Mouse (Mus musculus) heart, postnatal 0 days (tissue): ENCODE measurements around the gene Midn. TPM values are rescaled to one million over a fixed set of nuclear protein-coding genes. Genes with fewer than 3 reads are reported as not detected.
A peak's percentile ranks its signal among the peaks of the same experiment; 100 is the strongest.

Source experiments
- ATAC-seq: fragments of 200-750 bp; cut with Nextera tagmentation; 2 replicates; pipeline ENCODE4 v1.8.0; 2017; ENCODE audit warnings: low read depth, moderate number of reproducible peaks, moderate library complexity; ENCODE audit not compliant: insufficient read depth
- DNase-seq: peaks from one replicate; pipeline ENCODE4 v3.0.0-alpha.2; 2016; ENCODE audit warnings: low spot score
- H3K27ac ChIP-seq: fragments of 300-500 bp; sonication (generic); 2 replicates; pipeline ENCODE4 v1.5.1; 2014; ENCODE audit warnings: low read depth, mild to moderate bottlenecking
- H3K27me3 ChIP-seq: fragments of 300-500 bp; sonication (generic); 2 replicates; pipeline ENCODE4 v1.6.1; 2014; ENCODE audit warnings: low read length, mixed read lengths; ENCODE audit not compliant: control insufficient read depth, insufficient read depth
- H3K36me3 ChIP-seq: fragments of 300-500 bp; sonication (generic); replicated peaks from 2 replicates; pipeline ENCODE4 v1.6.1; 2014; ENCODE audit warnings: low read length, mixed read lengths; ENCODE audit not compliant: control insufficient read depth, insufficient read depth
- H3K4me1 ChIP-seq: fragments of 300-500 bp; sonication (generic); 2 replicates; pipeline ENCODE4 v1.6.1; 2014; ENCODE audit warnings: antibody characterized with exemption; ENCODE audit not compliant: control insufficient read depth, insufficient read depth
- H3K4me2 ChIP-seq: fragments of 300-500 bp; sonication (generic); 2 replicates; pipeline ENCODE4 v1.6.1; 2014; ENCODE audit warnings: low read depth, mild to moderate bottlenecking, low read length, moderate library complexity
- H3K4me3 ChIP-seq: fragments of 300-500 bp; sonication (generic); 2 replicates; pipeline ENCODE4 v1.5.1; 2014; ENCODE audit warnings: low read depth, low read length
- H3K9ac ChIP-seq: fragments of 300-500 bp; sonication (generic); replicated peaks from 2 replicates; pipeline ENCODE4 v1.6.1; 2014; ENCODE audit warnings: low read depth, low read length, mixed read lengths
- H3K9me3 ChIP-seq: fragments of 300-500 bp; sonication (generic); replicated peaks from 2 replicates; pipeline ENCODE4 v1.6.1; 2016; ENCODE audit warnings: low read length; ENCODE audit not compliant: control insufficient read depth
- CTCF ChIP-seq: IDR thresholded peaks from 2 replicates; pipeline ENCODE4 v1.5.1; 2016; ENCODE audit warnings: antibody characterized with exemption, control low read depth, low read depth
- EP300 ChIP-seq: IDR thresholded peaks from 2 replicates; pipeline ENCODE4 v1.6.1; 2016; ENCODE audit warnings: antibody characterized with exemption, low read depth
- WGBS: fragments of 180-500 bp; shearing (Covaris S2); extraction: QIAGEN DNeasy Blood & Tissue Kit; methylation state at CpG from one replicate; pipeline ENCODE4 v1.1.7; 2014; 5-methylcytosine and 5-hydroxymethylcytosine counted together
- polyA plus RNA-seq: library from polyadenylated mRNA; unstranded; fragments of >200 nt; fragmentation: Nextera tagmentation; extraction: Ambion mirVana; gene quantifications from 2 replicates; pipeline ENCODE4 v1.2.1, GENCODE M21; 2015
- total RNA-seq: library from RNA; depleted of rRNA; stranded (reverse); fragments of >200 nt; gene quantifications from 2 replicates; pipeline ENCODE4 v1.2.3, GENCODE M21; 2014; ENCODE audit warnings: low replicate concordance

The Midn gene
- total and polyA plus RNA-seq, 2 experiments from 2014 or later, result 15.8 to 100 TPM

GRCm38 (mm10) chr10:80171760-80172526 lies 23.9 kb downstream of the Midn start:
- no peak for TF ChIP-seq CTCF
- no peak for TF ChIP-seq EP300
- Histone ChIP-seq H3K4me2 (peak overlapping the region; percentile 54), H3K36me3 (peaks cover 28% of the 10 kb centered on the region), H3K9me3 (no peaks in the 10 kb centered on the region), H3K27ac (peak overlapping the region; percentile 58), H3K27me3 (no peaks in the 10 kb centered on the region), H3K4me1 (peaks cover 8% of the 10 kb centered on the region), H3K4me3 (no peak overlapping the region), H3K9ac (peak overlapping the region; percentile 0; the same call in 1 of the 2 replicates)
- no peak for ATAC-seq
- no peak for DNase-seq
- WGBS, result 83% methylated on average over 45 of the region's 45 CpGs

GRCm38 (mm10) chr10:80172527-80173292 lies 24.6 kb downstream of the Midn start, which contains the start of gene 1600002K03Rik:
TSS of gene 1600002K03Rik (plus strand) at chr10:80172944.
- Histone ChIP-seq H3K9me3 (no peaks in the 10 kb centered on the region), H3K27ac (peak within 1 kb of the TSS; percentile 58), H3K4me3 (peak within 1 kb of the TSS; percentile 48), H3K27me3 (no peaks in the 10 kb centered on the region), H3K4me1 (0 out of 2 replicates have a peak, but pooled peaks cover 6% of the 10 kb centered on the region), H3K9ac (peak within 1 kb of the TSS; percentile 0), H3K36me3 (peaks cover 28% of the 10 kb centered on the region), H3K4me2 (peak within 1 kb of the TSS; percentile 54)
- 4% methylated on average over 34 of the region's 35 CpGs for WGBS
- peak; percentile 93 for DNase-seq
- ATAC-seq, result peak; percentile 65
- no peak; the same call in none of the 2 replicates for TF ChIP-seq EP300
- no peak for TF ChIP-seq CTCF

- Histone ChIP-seq H3K4me3 (peak overlapping the region; percentile 48), H3K9me3 (no peaks in the 10 kb centered on the region), H3K9ac (no peak overlapping the region), H3K4me1 (0 out of 2 replicates have a peak, but pooled peaks cover 6% of the 10 kb centered on the region), H3K36me3 (peaks cover 28% of the 10 kb centered on the region), H3K27me3 (no peaks in the 10 kb centered on the region), H3K4me2 (peak overlapping the region; percentile 54), H3K27ac (peak overlapping the region; percentile 21; the same call in 1 of the 2 replicates)
- ATAC-seq (no peak), DNase-seq (no peak)
- 7% methylated on average over 11 of the region's 11 CpGs for WGBS
- TF ChIP-seq EP300 (no peak), CTCF (no peak)
Measured at GRCm38 (mm10) chr10:80173358-80173757, 25.3 kb downstream of the Midn start.

- Histone ChIP-seq H3K4me3 (no peak overlapping the region), H3K27me3 (no peaks in the 10 kb centered on the region), H3K27ac (no peak overlapping the region), H3K36me3 (peaks cover 28% of the 10 kb centered on the region), H3K4me2 (no peak overlapping the region), H3K4me1 (no peaks in the 10 kb centered on the region), H3K9me3 (no peaks in the 10 kb centered on the region), H3K9ac (no peak overlapping the region)
- ATAC-seq, result no peak
- no peak for TF ChIP-seq CTCF
- TF ChIP-seq EP300, result no peak
- WGBS, result 81% methylated on average over 10 of the region's 10 CpGs
- no peak for DNase-seq
Measured at GRCm38 (mm10) chr10:80173955-80174640, 26.0 kb downstream of the Midn start.

GRCm38 (mm10) chr10:80174705-80175104 lies 26.6 kb downstream of the Midn start:
- H3K4me2 ChIP-seq, result no peak overlapping the region
- no peaks in the 10 kb centered on the region for H3K9me3 ChIP-seq
- WGBS, result 37% methylated on average over 2 of the region's 2 CpGs
- H3K27ac ChIP-seq, result no peak overlapping the region
- H3K4me1 ChIP-seq, result no peaks in the 10 kb centered on the region
- H3K4me3 ChIP-seq, result no peak overlapping the region
- DNase-seq (no peak), ATAC-seq (no peak)
- H3K27me3 ChIP-seq, result no peaks in the 10 kb centered on the region
- TF ChIP-seq EP300 (no peak), CTCF (peak; percentile 45)
- peaks cover 27% of the 10 kb centered on the region for H3K36me3 ChIP-seq
- no peak overlapping the region for H3K9ac ChIP-seq
